Comparison of ENCODE assay signal across 7 mouse cellular contexts in the genomic region with DNA sequence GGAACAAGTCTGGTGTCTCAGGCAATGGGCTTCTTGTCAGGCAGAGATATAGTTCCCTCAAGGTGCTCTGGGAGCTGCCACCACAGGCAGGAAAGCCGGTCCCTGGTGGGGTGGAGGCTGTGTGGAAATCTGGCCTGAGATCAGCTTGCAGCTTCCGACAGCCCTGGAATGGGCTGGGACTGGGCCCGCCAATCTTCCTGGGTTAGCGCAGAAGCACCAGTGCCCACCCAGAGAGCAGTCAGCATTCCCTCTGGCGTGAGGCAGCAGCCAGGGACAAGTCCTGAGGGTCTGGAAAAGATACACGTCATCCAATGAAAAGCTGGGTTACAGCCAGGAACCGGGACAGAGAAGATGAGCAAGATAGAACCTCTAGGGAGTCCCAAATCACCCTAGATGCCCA. TPM values are rescaled to one million over a fixed set of nuclear protein-coding genes. Genes with fewer than 3 reads are reported as not detected.
DNase-seq lines count a peak whose midpoint lies in the region; ATAC-seq lines count a peak whose summit lies in the region.

No protein-coding gene starts in this region.

- peak; percentile 64 for DNase-seq in lung, postnatal 14 days
- no peak for DNase-seq in urinary bladder, adult 2 months (ENCODE audit: low spot score)
- no peak for DNase-seq in right cerebral cortex, postnatal 14 days

- 0 out of 2 replicates have a peak overlapping the region, but pooled peaks have one; percentile 12 for H3K9ac ChIP-seq in embryonic facial prominence, embryonic 15.5 days
- H3K9ac ChIP-seq in heart, embryonic 13.5 days, result peak overlapping the region; percentile 97
- H3K9ac ChIP-seq in kidney, embryonic 15.5 days, result peak overlapping the region; percentile 82

- H3K27ac ChIP-seq in embryonic facial prominence, embryonic 15.5 days (replicated peaks), result peak overlapping the region; percentile 90; the same call in 1 of the 2 replicates
- peak overlapping the region; percentile 96 for H3K27ac ChIP-seq in heart, embryonic 13.5 days (replicated peaks)
- H3K27ac ChIP-seq in kidney, embryonic 15.5 days, result peak overlapping the region; percentile 83

- H3K9me3 ChIP-seq in embryonic facial prominence, embryonic 15.5 days (replicated peaks), result no peaks in the 10 kb centered on the region
- no peaks in the 10 kb centered on the region for H3K9me3 ChIP-seq in heart, embryonic 13.5 days
- no peaks in the 10 kb centered on the region for H3K9me3 ChIP-seq in kidney, embryonic 15.5 days (replicated peaks)

- no peak for ATAC-seq in embryonic facial prominence, embryonic 15.5 days (ENCODE audit: insufficient number of reproducible peaks, low FRiP score, low TSS enrichment, low read depth)
- no peak for ATAC-seq in heart, embryonic 13.5 days (ENCODE audit: extremely low read depth, insufficient number of reproducible peaks, low FRiP score, low TSS enrichment)
- no peak for ATAC-seq in kidney, embryonic 15.5 days (replicated peaks; ENCODE audit: low FRiP score)
- no peak for ATAC-seq in activated CD4-positive, CD25-positive, alpha-beta regulatory T cell, adult 4 months

- H3K36me3 ChIP-seq in embryonic facial prominence, embryonic 15.5 days, result peaks cover 20% of the 10 kb centered on the region
- H3K36me3 ChIP-seq in heart, embryonic 13.5 days, result peaks cover 45% of the 10 kb centered on the region
- H3K36me3 ChIP-seq in kidney, embryonic 15.5 days, result peaks cover 31% of the 10 kb centered on the region

- 24% methylated on average over 7 of the region's 7 CpGs for WGBS in embryonic facial prominence, embryonic 15.5 days
- whole genome bisulfite sequencing in heart, embryonic 13.5 days, result 15% methylated on average over 7 of the region's 7 CpGs
- 33% methylated on average over 7 of the region's 7 CpGs for WGBS in kidney, embryonic 15.5 days

- peaks cover 73% of the 10 kb centered on the region for H3K4me1 ChIP-seq in embryonic facial prominence, embryonic 15.5 days
- peaks cover 76% of the 10 kb centered on the region for H3K4me1 ChIP-seq in heart, embryonic 13.5 days
- H3K4me1 ChIP-seq in kidney, embryonic 15.5 days, result peaks cover 74% of the 10 kb centered on the region

- H3K4me3 ChIP-seq in embryonic facial prominence, embryonic 15.5 days (replicated peaks), result peak overlapping the region; percentile 81
- peak overlapping the region; percentile 93 for H3K4me3 ChIP-seq in heart, embryonic 13.5 days
- peak overlapping the region; percentile 83 for H3K4me3 ChIP-seq in kidney, embryonic 15.5 days (replicated peaks)

- H3K4me2 ChIP-seq in embryonic facial prominence, embryonic 15.5 days (replicated peaks), result peak overlapping the region; percentile 96
- peak overlapping the region; percentile 92 for H3K4me2 ChIP-seq in heart, embryonic 13.5 days
- peak overlapping the region; percentile 94 for H3K4me2 ChIP-seq in kidney, embryonic 15.5 days

- H3K27me3 ChIP-seq in embryonic facial prominence, embryonic 15.5 days, result no peaks in the 10 kb centered on the region
- no peaks in the 10 kb centered on the region for H3K27me3 ChIP-seq in heart, embryonic 13.5 days (replicated peaks)
- H3K27me3 ChIP-seq in kidney, embryonic 15.5 days, result no peaks in the 10 kb centered on the region

RNA-seq across cellular contexts. Expression of gene Caskin2, which starts 1.3 kb away (rescaled TPM):
- 19.0 TPM in 2 replicates for polyA plus RNA-seq in embryonic facial prominence, embryonic 15.5 days (2015; fragmentation: Nextera tagmentation; extraction: Ambion mirVana)
- polyA plus RNA-seq in heart, embryonic 13.5 days (2015; fragmentation: Nextera tagmentation; extraction: Ambion mirVana), result 20.0 and 20.1 TPM in 2 replicates
- 17.3 and 20.9 TPM in 2 replicates for polyA plus RNA-seq in kidney, embryonic 15.5 days (2015; fragmentation: Nextera tagmentation; extraction: Ambion mirVana)
- 20.6 and 25.2 TPM in 2 replicates for polyA plus RNA-seq in urinary bladder, adult 2 months (2012; rRNA removed)
- polyA plus RNA-seq in activated CD4-positive, CD25-positive, alpha-beta regulatory T cell, adult 4 months (2017; shearing (Covaris generic)), result under 1 TPM; 0.46 to 0.79 TPM

RNA-seq across cellular contexts. Expression of gene Tsen54, which starts 2.4 kb away (rescaled TPM):
- polyA plus RNA-seq in embryonic facial prominence, embryonic 15.5 days (2015; fragmentation: Nextera tagmentation; extraction: Ambion mirVana), result 31.5 and 34.8 TPM in 2 replicates
- 24.4 and 27.5 TPM in 2 replicates for polyA plus RNA-seq in heart, embryonic 13.5 days (2015; fragmentation: Nextera tagmentation; extraction: Ambion mirVana)
- polyA plus RNA-seq in kidney, embryonic 15.5 days (2015; fragmentation: Nextera tagmentation; extraction: Ambion mirVana), result 37.3 and 39.8 TPM in 2 replicates
- polyA plus RNA-seq in urinary bladder, adult 2 months (2012; rRNA removed), result 18.7 and 21.4 TPM in 2 replicates
- polyA plus RNA-seq in activated CD4-positive, CD25-positive, alpha-beta regulatory T cell, adult 4 months (2017; shearing (Covaris generic)), result 10 to 100 TPM in 1 of 2 experiments, 1 to 10 TPM in 1; 8.9 to 11.9 TPM

RNA-seq across cellular contexts. Expression of gene Llgl2, which starts 11.8 kb away (rescaled TPM):
- polyA plus RNA-seq in embryonic facial prominence, embryonic 15.5 days (2015; fragmentation: Nextera tagmentation; extraction: Ambion mirVana), result 21.8 and 22.6 TPM in 2 replicates
- polyA plus RNA-seq in heart, embryonic 13.5 days (2015; fragmentation: Nextera tagmentation; extraction: Ambion mirVana), result 18.9 and 19.0 TPM in 2 replicates
- 39.1 and 41.0 TPM in 2 replicates for polyA plus RNA-seq in kidney, embryonic 15.5 days (2015; fragmentation: Nextera tagmentation; extraction: Ambion mirVana)
- polyA plus RNA-seq in urinary bladder, adult 2 months (2012; rRNA removed), result 42.4 and 54.0 TPM in 2 replicates
- polyA plus RNA-seq in activated CD4-positive, CD25-positive, alpha-beta regulatory T cell, adult 4 months (2017; shearing (Covaris generic)), result 1 to 10 TPM; 6.3 TPM

RNA-seq across cellular contexts. Expression of gene Myo15b, which starts 46.1 kb away (rescaled TPM):
- 0.54 and 0.57 TPM in 2 replicates for polyA plus RNA-seq in embryonic facial prominence, embryonic 15.5 days (2015; fragmentation: Nextera tagmentation; extraction: Ambion mirVana)
- polyA plus RNA-seq in heart, embryonic 13.5 days (2015; fragmentation: Nextera tagmentation; extraction: Ambion mirVana), result 0.17 and 0.27 TPM in 2 replicates
- 8.0 and 11.1 TPM in 2 replicates for polyA plus RNA-seq in kidney, embryonic 15.5 days (2015; fragmentation: Nextera tagmentation; extraction: Ambion mirVana)
- polyA plus RNA-seq in urinary bladder, adult 2 months (2012; rRNA removed), result 0.44 and 0.65 TPM in 2 replicates
- not detected for polyA plus RNA-seq in activated CD4-positive, CD25-positive, alpha-beta regulatory T cell, adult 4 months (2017; shearing (Covaris generic))

RNA-seq across cellular contexts. Expression of gene Tmem94, which starts 46.9 kb away (rescaled TPM):
- polyA plus RNA-seq in embryonic facial prominence, embryonic 15.5 days (2015; fragmentation: Nextera tagmentation; extraction: Ambion mirVana), result 24.2 and 25.0 TPM in 2 replicates
- 34.3 and 39.4 TPM in 2 replicates for polyA plus RNA-seq in heart, embryonic 13.5 days (2015; fragmentation: Nextera tagmentation; extraction: Ambion mirVana)
- 26.6 and 27.0 TPM in 2 replicates for polyA plus RNA-seq in kidney, embryonic 15.5 days (2015; fragmentation: Nextera tagmentation; extraction: Ambion mirVana)
- polyA plus RNA-seq in urinary bladder, adult 2 months (2012; rRNA removed), result 20.8 and 25.9 TPM in 2 replicates
- 10 to 100 TPM in 1 of 2 experiments, 1 to 10 TPM in 1; 9.2 to 14.6 TPM for polyA plus RNA-seq in activated CD4-positive, CD25-positive, alpha-beta regulatory T cell, adult 4 months (2017; shearing (Covaris generic))

Comparison
In these comparisons a context has a peak if more than half of its experiments do, and no peak if none do; other contexts are left out.
1. H3K9ac ChIP-seq: peak in every context shown above with its lines; median percentile 97 in heart, embryonic 13.5 days; 82 in kidney, embryonic 15.5 days; 12 in embryonic facial prominence, embryonic 15.5 days.
2. RNA of gene Caskin2, which starts 1.3 kb away (polyA plus RNA-seq): 17.3 to 20.9 TPM in kidney, embryonic 15.5 days, 20.6 to 25.2 TPM in urinary bladder, adult 2 months, 20.0 to 20.1 TPM in heart, embryonic 13.5 days and 19.0 TPM in embryonic facial prominence, embryonic 15.5 days; 0.46 to 0.79 TPM in activated CD4-positive, CD25-positive, alpha-beta regulatory T cell, adult 4 months; every median in the first group is over 10 times any median in the second.
3. Peak in every context shown above with its lines, with median percentiles within 50 percentile points of each other: H3K27ac ChIP-seq, H3K4me2 ChIP-seq and H3K4me3 ChIP-seq.